Mouse (Mus musculus) bone marrow macrophage, adult 2 months (primary cell): Measurements from ENCODE around the gene Foxm1. TPM values are rescaled to one million over a fixed set of nuclear protein-coding genes. Genes with fewer than 3 reads are reported as not detected.
"Not testable (repeated sequence)": the region's sequence is repeated elsewhere in the genome, so short reads cannot be mapped to it uniquely, and the experiment has no call there.

Experiments
- H3K27ac ChIP-seq: 2 replicates; pipeline ENCODE4 v1.5.1; 2012; ENCODE audit warnings: low read depth, low read length; ENCODE audit not compliant: insufficient read depth
- H3K4me1 ChIP-seq: 2 replicates; pipeline ENCODE4 v1.6.1; 2012; ENCODE audit warnings: low read length; ENCODE audit not compliant: control insufficient read depth, insufficient read depth
- H3K4me3 ChIP-seq: 2 replicates; pipeline ENCODE4 v1.5.1; 2012; ENCODE audit warnings: mild to moderate bottlenecking, low read length, moderate library complexity; ENCODE audit not compliant: insufficient read depth
- CTCF ChIP-seq: IDR thresholded peaks from 2 replicates; pipeline ENCODE4 v1.5.1; 2012; ENCODE audit warnings: low read depth, mild to moderate bottlenecking, low read length, moderate library complexity
- POLR2A ChIP-seq: IDR thresholded peaks from 2 replicates; pipeline ENCODE4 v1.6.1; 2012; ENCODE audit warnings: mild to moderate bottlenecking, low read depth, low read length, borderline replicate concordance
- polyA plus RNA-seq: library from polyadenylated mRNA; stranded (reverse); fragments of >200 nt; gene quantifications from 2 replicates; pipeline ENCODE4 v1.2.4, GENCODE M21; 2012; ENCODE audit not compliant: missing spikeins, insufficient read depth, insufficient read length

Foxm1 gene
- polyA plus RNA-seq, 1 experiment = 31.7 TPM

DNA sequence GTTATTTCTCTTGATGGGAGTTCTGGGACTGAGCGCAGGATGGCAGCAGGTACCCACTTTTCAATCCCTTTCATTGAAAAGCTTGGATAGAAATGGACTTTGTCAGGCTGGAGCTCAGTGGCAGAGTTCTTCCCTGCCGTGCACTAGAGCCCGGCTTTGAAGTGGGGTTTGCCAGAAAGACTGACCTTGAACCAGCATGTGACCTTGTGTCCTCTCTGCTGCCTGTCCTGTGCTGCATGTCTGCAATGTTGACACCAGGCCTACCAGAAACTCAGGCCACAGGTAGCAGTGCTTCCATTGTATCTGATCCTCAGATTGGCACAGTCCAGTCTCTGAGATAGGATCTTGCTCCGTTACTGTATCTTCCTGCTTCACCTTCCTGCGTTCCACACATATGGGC lies 7.3 kb downstream of the Foxm1 start:
- Histone ChIP-seq H3K4me1 (peaks cover 13% of the 10 kb centered on the region), H3K4me3 (no peak overlapping the region), H3K27ac (no peak overlapping the region)
- no peak for TF ChIP-seq CTCF
- no peak for TF ChIP-seq POLR2A

DNA sequence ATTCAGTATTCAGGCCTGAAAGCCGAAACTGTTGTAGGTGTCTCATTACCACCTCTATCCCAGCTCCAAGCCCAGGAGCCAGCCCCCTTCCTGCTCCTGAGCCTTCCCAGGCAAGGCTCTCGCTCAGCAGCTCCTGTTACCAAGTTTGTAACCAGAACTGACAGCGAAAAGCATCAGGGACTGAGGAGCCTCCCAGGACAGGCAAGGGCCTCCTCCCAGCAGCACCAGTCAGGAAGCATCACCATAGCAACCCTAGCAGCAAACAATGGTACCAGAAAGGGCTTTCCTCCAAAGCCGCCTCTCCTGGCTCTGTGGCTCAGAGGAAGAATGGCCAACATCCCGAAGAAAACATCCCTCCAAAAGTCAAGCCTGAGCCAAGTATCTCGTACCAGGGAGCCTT lies 12.4 kb downstream of the Foxm1 start, which contains the start of the genes Tex52 and Gm44596:
Gene Tex52, plus strand, starts transcription at position 265 of the 400 bp plus-strand sequence.
Gene Gm44596, plus strand, starts transcription at position 312 of the 400 bp plus-strand sequence.
- peaks cover 10% of the 10 kb centered on the region for H3K4me1 ChIP-seq
- H3K4me3 ChIP-seq = no peak within 1 kb of the TSS
- no peak within 1 kb of the TSS for H3K27ac ChIP-seq
- TF ChIP-seq POLR2A (no peak), CTCF (no peak)

DNA sequence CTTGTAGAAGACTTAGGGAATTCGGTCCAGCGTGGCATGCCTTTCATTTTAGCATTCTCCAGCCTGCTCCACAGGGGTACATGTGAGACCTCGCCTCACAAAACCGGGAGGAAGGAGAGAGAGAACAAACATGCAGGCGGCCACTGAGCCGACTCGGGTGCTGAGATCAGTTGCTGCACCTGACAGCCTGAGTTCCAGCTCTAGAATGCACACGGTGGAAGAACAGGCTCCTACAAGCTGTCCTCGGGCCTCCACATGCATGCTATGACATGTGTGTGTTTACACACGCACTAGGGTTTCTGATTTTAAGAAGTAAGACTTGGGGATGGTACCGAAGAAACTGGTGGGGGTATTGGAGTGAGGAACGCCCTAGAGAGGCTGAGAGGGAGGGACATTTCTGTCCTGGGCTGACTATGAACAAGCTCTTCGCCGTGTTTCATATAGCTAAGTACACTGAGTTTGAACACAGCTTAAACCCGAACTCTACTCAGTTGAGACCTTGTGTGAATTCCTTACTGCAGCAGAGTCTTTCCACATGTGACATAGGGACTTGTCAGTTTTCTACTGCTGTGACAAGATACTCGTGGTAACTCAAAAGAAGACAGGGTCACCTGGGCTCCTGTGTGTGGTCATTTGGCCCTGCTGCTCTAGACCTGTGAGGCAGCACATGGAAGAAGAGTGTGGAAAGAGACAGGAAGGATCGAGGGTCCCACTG lies 13.8 kb downstream of the Foxm1 start:
- no peak overlapping the region for H3K4me3 ChIP-seq
- no peak for TF ChIP-seq POLR2A
- no peak overlapping the region for H3K27ac ChIP-seq
- peaks cover 16% of the 10 kb centered on the region for H3K4me1 ChIP-seq

DNA sequence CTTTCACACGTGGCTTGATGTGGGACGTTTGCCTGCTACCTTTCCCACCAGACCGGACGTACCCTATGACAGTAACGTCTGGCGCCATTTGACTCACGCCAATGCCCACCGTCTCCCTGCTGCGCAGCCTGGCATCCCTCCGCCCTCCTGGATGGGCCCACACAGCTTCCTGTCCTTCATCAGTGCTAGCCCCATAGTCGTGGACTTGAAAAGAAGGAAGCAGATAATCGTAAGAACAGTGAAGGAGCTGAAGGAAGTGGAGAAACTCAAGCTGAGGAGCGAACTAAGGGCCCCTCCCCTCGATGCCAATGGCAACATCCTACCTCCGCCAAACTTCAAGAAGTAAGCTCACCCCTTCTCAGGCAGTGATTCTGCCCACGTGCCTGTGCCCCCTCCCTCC lies 16.9 kb downstream of the Foxm1 start:
- Histone ChIP-seq H3K27ac (peak overlapping the region; percentile 26; the same call in 1 of the 2 replicates), H3K4me1 (peaks cover 27% of the 10 kb centered on the region), H3K4me3 (no peak overlapping the region)
- TF ChIP-seq CTCF = no peak
- no peak for TF ChIP-seq POLR2A

DNA sequence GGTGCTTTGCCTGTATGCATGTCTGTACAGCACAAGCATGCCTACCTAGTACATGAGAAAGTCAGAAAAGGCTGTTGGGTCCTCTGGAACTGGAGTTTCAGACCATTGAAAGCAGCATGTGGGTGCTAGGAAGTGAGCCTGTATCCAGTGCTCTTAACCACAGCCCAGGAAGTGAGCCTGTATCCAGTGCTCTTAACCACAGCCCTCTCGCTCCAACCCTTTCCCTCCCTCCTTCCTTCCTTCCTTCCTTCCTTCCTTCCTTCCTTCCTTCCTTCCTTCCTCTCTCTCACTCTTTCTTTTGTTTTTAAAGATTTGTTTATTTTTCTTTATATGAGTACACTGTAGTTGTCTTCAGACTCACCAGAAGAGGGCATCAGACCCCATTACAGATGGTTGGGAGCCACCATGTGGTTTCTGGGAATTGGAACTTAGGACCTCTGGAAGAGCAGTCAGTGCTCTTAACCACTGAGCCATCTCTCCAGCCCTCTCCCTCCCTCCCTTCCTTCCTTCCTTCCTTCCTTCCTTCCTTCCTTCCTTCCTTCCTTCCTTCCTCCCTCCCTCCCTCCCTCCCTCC lies 17.9 kb downstream of the Foxm1 start:
- H3K4me3 ChIP-seq = not testable (repeated sequence)
- H3K27ac ChIP-seq = peak overlapping the region; percentile 12
- H3K4me1 ChIP-seq = peaks cover 27% of the 10 kb centered on the region

DNA sequence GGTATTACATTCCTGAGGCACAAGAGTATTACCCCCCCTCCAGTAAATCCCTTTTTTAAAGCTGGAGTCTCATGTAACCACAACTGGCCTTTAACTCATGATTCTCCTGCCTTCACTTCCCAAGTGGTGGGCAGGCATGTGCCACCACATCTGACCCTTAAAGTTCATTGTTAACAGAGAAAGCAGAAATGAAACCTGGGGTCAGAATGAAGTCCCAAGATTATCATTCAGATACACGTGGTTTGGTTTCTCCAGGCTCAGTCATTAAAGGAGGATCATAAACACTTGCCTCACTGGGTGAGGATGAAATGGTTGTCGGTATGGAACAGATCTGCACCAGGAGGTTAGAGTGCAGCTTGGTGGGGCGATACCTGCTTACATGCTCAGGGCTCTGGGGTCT lies 18.5 kb downstream of the Foxm1 start:
- TF ChIP-seq CTCF = no peak
- TF ChIP-seq POLR2A = no peak
- Histone ChIP-seq H3K4me1 (peaks cover 27% of the 10 kb centered on the region), H3K4me3 (no peak overlapping the region), H3K27ac (peak overlapping the region; percentile 51)

DNA sequence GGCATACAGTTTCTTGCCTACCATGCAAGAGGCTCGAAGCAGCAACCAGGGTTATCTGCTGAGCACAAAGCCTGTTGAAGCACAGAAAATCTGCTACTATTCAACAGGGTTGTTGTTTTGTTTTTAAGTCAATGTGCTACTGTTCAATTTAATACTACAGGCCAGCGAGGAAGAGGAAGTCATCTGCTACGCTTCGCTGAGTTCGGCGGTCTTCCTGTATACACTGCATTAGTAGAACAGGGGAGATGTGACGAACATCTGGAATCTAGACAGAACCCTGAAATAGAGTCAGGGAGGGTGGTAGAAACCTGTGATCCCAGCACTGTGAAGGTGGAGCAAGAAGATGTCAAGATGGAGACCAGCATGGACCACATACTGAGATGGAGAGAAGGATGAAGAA lies 21.0 kb downstream of the Foxm1 start:
- Histone ChIP-seq H3K4me1 (peaks cover 27% of the 10 kb centered on the region), H3K27ac (no peak overlapping the region), H3K4me3 (no peak overlapping the region)
- no peak for TF ChIP-seq POLR2A

DNA sequence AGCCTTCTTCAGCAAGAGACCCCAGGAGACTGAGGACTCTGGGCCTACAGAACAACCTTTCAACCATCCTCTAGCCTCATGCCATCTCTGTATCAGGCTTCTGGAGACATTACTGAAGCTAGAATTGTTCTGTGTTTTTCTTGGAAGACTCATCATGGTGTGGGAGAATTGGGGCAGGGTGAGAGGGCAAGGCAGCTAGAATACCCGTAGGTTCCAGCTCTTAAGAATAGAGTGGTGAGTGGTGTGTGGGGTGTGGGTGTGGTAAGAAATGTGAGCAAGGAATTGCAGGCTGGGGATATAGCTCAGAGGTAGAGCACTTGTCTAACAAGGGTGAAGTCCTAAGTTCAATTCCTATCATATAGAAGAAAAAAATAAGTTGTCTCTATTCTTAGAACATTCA lies 22.3 kb downstream of the Foxm1 start:
- Histone ChIP-seq H3K27ac (no peak overlapping the region), H3K4me3 (no peak overlapping the region), H3K4me1 (peaks cover 19% of the 10 kb centered on the region)
- no peak for TF ChIP-seq CTCF
- TF ChIP-seq POLR2A = no peak

DNA sequence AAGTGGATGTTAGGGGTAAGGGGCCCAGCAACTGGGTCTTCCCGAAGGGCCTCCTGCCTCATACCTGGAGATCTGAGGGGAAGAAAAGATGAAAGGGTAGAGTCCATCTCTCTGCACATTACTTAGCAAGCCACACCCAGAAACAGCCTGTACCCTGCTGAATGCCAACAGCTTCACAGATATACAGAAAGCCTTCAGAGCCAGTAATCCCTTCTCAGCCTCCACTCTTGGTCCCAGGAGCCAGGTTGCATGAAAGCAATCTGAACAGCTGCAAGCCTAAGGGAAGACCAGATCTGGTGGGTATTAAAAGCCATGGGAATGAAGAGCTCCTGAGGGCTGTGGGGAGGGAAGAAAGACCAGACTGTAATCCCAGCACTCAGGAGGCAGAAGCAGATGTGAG lies 26.4 kb downstream of the Foxm1 start:
- no peak for TF ChIP-seq POLR2A
- no peak for TF ChIP-seq CTCF
- Histone ChIP-seq H3K4me3 (no peak overlapping the region), H3K27ac (no peak overlapping the region), H3K4me1 (no peaks in the 10 kb centered on the region)

DNA sequence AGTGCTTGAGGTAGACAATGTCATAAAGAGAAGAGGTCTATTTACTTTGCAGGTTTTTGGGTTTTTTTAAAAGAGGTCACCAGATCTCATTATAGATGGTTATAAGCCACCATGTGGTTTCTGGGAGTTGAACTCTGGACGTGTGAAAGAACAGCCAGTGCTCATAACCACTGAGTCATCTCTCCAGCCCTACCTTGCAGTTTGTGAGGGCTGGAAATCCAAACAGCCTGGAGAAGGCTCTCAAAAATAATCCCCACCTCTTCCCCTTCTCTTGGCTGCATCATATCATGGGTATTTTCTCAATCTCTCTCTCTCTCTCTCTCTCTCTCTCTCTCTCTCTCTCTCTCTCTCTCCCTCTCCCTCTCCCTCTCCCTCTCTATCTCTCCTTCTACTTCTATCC lies 27.9 kb downstream of the Foxm1 start:
- H3K4me3 ChIP-seq = no peak overlapping the region
- H3K4me1 ChIP-seq = no peaks in the 10 kb centered on the region
- H3K27ac ChIP-seq = no peak overlapping the region
- TF ChIP-seq POLR2A (no peak), CTCF (no peak)

DNA sequence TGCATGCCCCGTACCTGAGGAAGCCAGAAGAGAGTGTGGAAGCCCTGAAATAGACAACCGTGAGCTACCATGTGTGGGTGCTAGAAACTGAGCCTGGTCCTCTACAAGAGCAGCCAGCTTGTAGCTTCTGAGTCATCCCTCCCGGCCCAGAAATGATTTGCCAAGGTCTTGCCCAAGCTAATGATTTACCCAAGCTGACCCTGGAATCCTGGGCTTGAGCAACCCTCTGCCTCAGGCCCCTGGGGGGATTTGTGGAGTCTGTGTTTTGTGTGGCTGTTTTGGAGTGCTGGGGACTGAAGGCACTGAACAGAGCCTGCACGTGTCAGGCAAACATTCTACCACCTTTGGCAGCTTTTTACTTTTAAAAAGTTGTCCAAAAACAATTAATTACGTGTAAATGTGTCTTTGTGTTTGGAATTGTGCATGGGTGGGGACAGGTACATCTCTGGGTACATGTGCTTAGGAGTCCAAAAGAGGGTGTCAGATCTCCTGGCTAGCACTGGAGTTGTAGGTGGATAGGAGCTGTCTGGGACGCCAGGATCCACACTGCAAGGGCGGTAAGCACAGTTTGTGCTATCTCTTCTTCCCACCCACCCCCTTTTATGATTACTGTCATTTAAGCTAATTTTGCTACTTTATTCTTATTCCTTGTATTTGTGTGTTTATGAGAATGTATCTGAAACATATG lies 35.0 kb downstream of the Foxm1 start:
- H3K27ac ChIP-seq = no peak overlapping the region
- TF ChIP-seq CTCF (no peak), POLR2A (no peak)
- no peak overlapping the region for H3K4me3 ChIP-seq
- no peaks in the 10 kb centered on the region for H3K4me1 ChIP-seq
